Mouse (Mus musculus) fibroblast of lung, adult 2 months (primary cell): Measurements from ENCODE around the gene Trim12a.
"Not testable (repeated sequence)": the region's sequence is repeated elsewhere in the genome, so short reads cannot be mapped to it uniquely, and the experiment has no call there.

ENCODE experiments used
- DNase-seq: peaks from one replicate; pipeline ENCODE4 v3.0.0-alpha.2; 2011; ENCODE audit warnings: low read depth

The Trim12a gene

DNA sequence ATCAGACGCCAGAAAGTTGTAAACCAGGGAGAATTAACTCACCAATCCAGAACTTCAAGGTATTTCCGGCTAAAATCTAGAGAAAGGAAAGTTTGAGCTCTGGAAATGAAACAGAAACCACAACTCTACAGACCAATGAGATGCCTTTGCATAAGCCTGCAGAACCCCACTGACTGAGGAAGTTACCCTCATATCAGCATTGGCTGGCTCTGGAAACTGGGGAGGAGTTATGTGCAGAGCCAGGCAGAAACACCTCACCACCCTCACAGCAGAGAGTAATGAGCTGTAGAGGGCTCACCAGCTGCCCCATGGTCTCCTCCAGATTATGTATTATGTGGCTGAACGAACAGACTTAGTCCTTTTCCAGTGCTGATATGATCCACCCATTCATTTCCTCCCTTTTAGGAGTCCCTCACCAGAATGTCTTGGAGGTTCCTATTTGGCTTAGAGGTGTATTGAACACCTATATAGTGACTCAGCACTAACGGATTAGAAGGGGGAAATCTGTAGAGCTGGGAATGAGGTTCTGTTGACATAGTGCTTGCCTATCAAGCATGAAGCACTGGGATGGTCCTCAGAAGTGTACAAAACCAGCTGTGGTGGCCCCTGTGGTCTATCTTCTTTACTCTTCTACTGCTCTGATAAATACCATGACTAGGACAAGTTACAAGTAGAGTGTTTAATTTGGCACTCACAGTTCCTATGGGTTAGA, at the start of gene Trim12a:
Gene Trim12a, minus strand, starts transcription at position 98 of the 712 bp plus-strand sequence.
- DNase-seq = not testable (repeated sequence)

GRCm38 (mm10) chr7:104353600-104353967, 38.3 kb upstream of the Trim12a start:
- no peak for DNase-seq

GRCm38 (mm10) chr7:104352717-104353599, 37.7 kb upstream of the Trim12a start, which contains the start of gene Trim12c:
TSS of gene Trim12c (minus strand) at chr7:104353362.
- peak; percentile 76 for DNase-seq

- not testable (repeated sequence) for DNase-seq
Measured at GRCm38 (mm10) chr7:104348043-104348442, 32.8 kb upstream of the Trim12a start.

- not testable (repeated sequence) for DNase-seq
Measured at GRCm38 (mm10) chr7:104340744-104341143, 25.5 kb upstream of the Trim12a start.

GRCm38 (mm10) chr7:104335547-104335946, 20.3 kb upstream of the Trim12a start:
- DNase-seq = not testable (repeated sequence)

GRCm38 (mm10) chr7:104329171-104329570, 13.9 kb upstream of the Trim12a start, which contains the start of gene Trim34b:
TSS of gene Trim34b (plus strand) at chr7:104329471.
- not testable (repeated sequence) for DNase-seq

DNA sequence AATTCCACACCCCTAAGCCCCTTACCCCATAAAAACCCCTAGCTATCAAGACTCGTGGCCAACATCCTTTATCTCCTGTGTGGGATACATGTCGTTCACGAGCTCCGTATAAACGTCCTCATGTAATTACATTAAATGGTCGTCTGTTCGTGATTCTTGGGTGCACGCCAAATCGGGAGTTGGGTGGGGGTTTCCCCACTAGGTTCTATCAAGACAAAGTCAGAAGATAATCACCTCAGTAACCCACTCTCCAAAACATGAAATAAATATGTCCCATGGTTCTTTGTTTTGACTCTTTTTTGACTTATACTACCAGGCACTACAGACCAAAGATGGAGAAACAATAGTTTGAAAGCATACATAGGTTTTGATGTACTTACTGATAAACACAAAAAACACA, 6.8 kb upstream of the Trim12a start:
- DNase-seq = no peak

- DNase-seq = peak; percentile 21
Measured at GRCm38 (mm10) chr7:104314796-104315353, 391 bp downstream of the Trim12a start.

GRCm38 (mm10) chr7:104291638-104292400, 23.4 kb downstream of the Trim12a start:
- DNase-seq = no peak

- DNase-seq = no peak
Measured at GRCm38 (mm10) chr7:104290641-104291040, 24.6 kb downstream of the Trim12a start.

DNA sequence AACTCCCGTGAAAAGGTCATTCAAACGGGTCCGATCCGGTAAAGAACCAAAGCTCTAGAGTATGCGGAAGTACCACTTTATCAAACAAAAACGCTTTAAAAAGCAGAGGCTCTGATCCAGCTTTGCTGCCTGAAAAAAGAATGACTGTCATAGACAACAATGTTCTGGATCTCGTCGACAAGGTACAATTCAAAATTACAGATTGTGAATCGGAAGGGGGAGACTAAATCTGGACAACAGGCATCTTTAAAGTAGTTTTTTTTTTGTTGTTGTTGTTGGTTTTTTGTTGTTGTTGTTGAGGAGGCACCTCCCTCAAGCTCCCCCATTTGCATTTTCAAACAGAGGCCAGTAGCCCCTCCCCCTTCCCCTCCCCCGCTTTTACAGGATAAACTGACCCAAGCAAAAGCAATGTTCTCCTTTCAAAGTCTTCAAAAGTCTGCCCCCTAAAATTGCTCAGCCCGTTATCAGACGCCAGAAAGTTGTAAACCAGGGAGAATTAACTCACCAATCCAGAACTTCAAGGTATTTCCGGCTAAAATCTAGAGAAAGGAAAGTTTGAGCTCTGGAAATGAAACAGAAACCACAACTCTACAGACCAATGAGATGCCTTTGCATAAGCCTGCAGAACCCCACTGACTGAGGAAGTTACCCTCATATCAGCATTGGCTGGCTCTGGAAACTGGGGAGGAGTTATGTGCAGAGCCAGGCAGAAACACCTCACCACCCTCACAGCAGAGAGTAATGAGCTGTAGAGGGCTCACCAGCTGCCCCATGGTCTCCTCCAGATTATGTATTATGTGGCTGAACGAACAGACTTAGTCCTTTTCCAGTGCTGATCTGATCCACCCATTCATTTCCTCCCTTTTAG, 27.5 kb downstream of the Trim12a start, which contains the start of gene Trim5:
Gene Trim5, minus strand, starts transcription at position 519 of the 868 bp plus-strand sequence.
- DNase-seq = not testable (repeated sequence)

DNA sequence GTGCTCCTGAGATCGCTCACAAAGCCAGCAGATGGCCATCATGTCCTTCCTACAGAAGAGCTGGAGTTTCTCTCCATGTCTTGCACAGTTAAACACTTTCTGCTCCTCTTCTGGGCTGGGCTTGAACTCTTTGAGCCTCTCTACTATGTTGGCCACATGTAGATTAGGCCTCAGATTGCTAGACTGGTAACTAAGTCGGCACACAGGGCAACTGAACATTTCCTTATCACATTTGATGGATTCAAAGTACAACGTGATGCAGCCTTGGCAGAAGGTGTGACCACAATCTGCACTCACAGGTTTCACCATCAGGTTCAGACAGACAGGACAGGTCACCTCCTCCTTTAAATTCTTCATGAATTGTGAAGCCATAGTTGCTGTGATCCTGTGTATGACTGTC, 35.9 kb downstream of the Trim12a start:
- DNase-seq = not testable (repeated sequence)

DNA sequence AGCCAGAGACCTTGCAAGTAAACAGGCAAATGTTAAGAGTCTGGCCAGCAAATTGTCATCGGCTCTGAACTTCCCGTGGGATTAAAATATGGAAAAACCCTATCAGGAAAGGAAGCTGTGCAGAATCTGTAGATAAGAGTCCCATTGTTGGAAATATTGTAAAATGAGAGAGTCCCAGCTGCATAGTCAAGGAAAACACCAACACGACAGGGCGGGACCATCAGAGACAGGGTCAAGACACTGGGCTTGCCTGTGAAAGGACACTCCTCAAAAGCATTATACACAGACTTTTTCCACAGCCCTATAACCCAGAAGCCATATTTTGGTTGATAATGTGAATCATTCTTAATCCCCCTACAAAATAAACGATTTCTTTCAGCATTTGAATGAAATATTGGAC, 49.9 kb downstream of the Trim12a start:
- not testable (repeated sequence) for DNase-seq

DNA sequence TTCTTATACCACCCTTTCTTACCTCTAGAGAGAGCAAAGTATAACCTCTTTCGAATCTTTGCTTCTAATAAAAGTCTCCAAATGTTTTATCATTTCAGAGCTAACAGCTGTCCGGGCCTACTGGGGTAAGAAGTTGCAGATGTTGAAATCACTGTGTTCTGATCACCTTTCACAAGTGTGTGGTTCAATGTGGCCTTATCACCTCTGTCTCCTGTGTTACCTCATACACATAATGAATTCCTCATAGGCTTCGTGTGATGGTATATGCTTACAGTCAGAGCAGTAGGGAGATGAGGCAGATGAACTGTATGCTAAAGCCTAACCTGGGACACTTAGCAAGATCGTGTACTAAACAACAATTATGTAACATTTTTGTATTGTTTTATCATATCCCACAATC, 54.9 kb downstream of the Trim12a start:
- DNase-seq = not testable (repeated sequence)
